Mouse (Mus musculus) CH12.LX (cell line): ENCODE data around the gene Foxk1.

Experiments
- CTCF ChIP-seq, 2 experiments: IDR thresholded peaks in 1 of 2; conservative IDR thresholded peaks in 1 of 2; 2 replicates each; pipeline ENCODE4 v1.5.1; 2011 to 2012; ENCODE audit warnings: low read depth in 2 of 2, low read length in 2 of 2, improper control_type of control experiment in 1 of 2, inconsistent platforms in 1 of 2, mild to moderate bottlenecking in 1 of 2, moderate library complexity in 1 of 2
- EP300 ChIP-seq: IDR thresholded peaks from 2 replicates; pipeline ENCODE4 v1.6.1; 2011; ENCODE audit warnings: low read length, improper control_type of control experiment
- JUND ChIP-seq: conservative IDR thresholded peaks from 2 replicates; pipeline ENCODE4 v1.6.1; 2011; ENCODE audit warnings: low read depth, low read length, improper control_type of control experiment

GRCm38 (mm10) chr5:142375641-142376040 is 25.7 kb upstream of the Foxk1 start:
- no peak for TF ChIP-seq CTCF (conservative IDR thresholded peaks at IDR 0.05 in 1 of 2, IDR thresholded peaks at IDR 0.05 in 1 of 2; ENCODE audit: low read depth in 2 of 2, low read length in 2 of 2)
- no peak; the same call in 1 of the 2 replicates for TF ChIP-seq EP300
- TF ChIP-seq JUND = no peak
